Mouse (Mus musculus): ENCODE measurements around the gene Pald1. TPM values are rescaled to one million over a fixed set of nuclear protein-coding genes. Genes with fewer than 3 reads are reported as not detected.

The Pald1 gene
- polyA plus RNA-seq, 1 experiment from 2014 or later: 17.3 TPM

- no peak overlapping the region for H3K9ac ChIP-seq (ENCODE audit: low read length)
- H3K27me3 ChIP-seq (ENCODE audit: control insufficient read depth, insufficient read depth, low read length): no peaks in the 10 kb centered on the region
- no peaks in the 10 kb centered on the region for H3K4me1 ChIP-seq (ENCODE audit: control insufficient read depth, insufficient read depth, low read length)
- no peak for DNase-seq (ENCODE audit: low spot score, missing footprints)
- H3K4me2 ChIP-seq: no peak overlapping the region
- no peak for ATAC-seq (ENCODE audit: low FRiP score)
- no peak overlapping the region for H3K4me3 ChIP-seq (ENCODE audit: low read depth, low read length)
- H3K27ac ChIP-seq (ENCODE audit: low read depth, low read length): no peak overlapping the region
- no peaks in the 10 kb centered on the region for H3K9me3 ChIP-seq (ENCODE audit: control insufficient read depth, low read length)
- no peaks in the 10 kb centered on the region; the same call in 1 of the 2 replicates for H3K36me3 ChIP-seq (ENCODE audit: control insufficient read depth, insufficient read depth, low read length)
- WGBS: 73% methylated on average over 18 of the region's 18 CpGs
Observed at GRCm38 (mm10) chr10:61370273-61370979, 12.9 kb downstream of the Pald1 start.

GRCm38 (mm10) chr10:61369755-61370154, 13.6 kb downstream of the Pald1 start:
- H3K9me3 ChIP-seq (ENCODE audit: control insufficient read depth, low read length): no peaks in the 10 kb centered on the region
- ATAC-seq (ENCODE audit: low FRiP score): no peak
- no peaks in the 10 kb centered on the region for H3K27me3 ChIP-seq (ENCODE audit: control insufficient read depth, insufficient read depth, low read length)
- no peak for DNase-seq (ENCODE audit: low spot score, missing footprints)
- 66% methylated on average over 5 of the region's 5 CpGs for WGBS
- H3K36me3 ChIP-seq (ENCODE audit: control insufficient read depth, insufficient read depth, low read length): no peaks in the 10 kb centered on the region; the same call in 1 of the 2 replicates
- H3K27ac ChIP-seq (ENCODE audit: low read depth, low read length): no peak overlapping the region
- no peak overlapping the region for H3K4me3 ChIP-seq (ENCODE audit: low read depth, low read length)
- H3K4me2 ChIP-seq: no peak overlapping the region
- no peak overlapping the region for H3K9ac ChIP-seq (ENCODE audit: low read length)
- no peaks in the 10 kb centered on the region for H3K4me1 ChIP-seq (ENCODE audit: control insufficient read depth, insufficient read depth, low read length)

- 67% methylated on average over 1 of the region's 1 CpGs for WGBS
- Histone ChIP-seq H3K4me1 (ENCODE audit: control insufficient read depth, insufficient read depth, low read length) (no peaks in the 10 kb centered on the region), H3K27ac (ENCODE audit: low read depth, low read length) (no peak overlapping the region)
Observed at GRCm38 (mm10) chr10:61365902-61366301, 17.4 kb downstream of the Pald1 start.

GRCm38 (mm10) chr10:61364431-61364830, 18.9 kb downstream of the Pald1 start:
- Histone ChIP-seq H3K27ac (ENCODE audit: low read depth, low read length) (no peak overlapping the region), H3K9ac (ENCODE audit: low read length) (no peak overlapping the region), H3K36me3 (ENCODE audit: control insufficient read depth, insufficient read depth, low read length) (no peaks in the 10 kb centered on the region; the same call in 1 of the 2 replicates), H3K27me3 (ENCODE audit: control insufficient read depth, insufficient read depth, low read length) (no peaks in the 10 kb centered on the region), H3K4me3 (ENCODE audit: low read depth, low read length) (no peak overlapping the region), H3K4me1 (ENCODE audit: control insufficient read depth, insufficient read depth, low read length) (no peaks in the 10 kb centered on the region), H3K4me2 (no peak overlapping the region), H3K9me3 (ENCODE audit: control insufficient read depth, low read length) (no peaks in the 10 kb centered on the region)
- WGBS: 92% methylated on average over 6 of the region's 6 CpGs
- ATAC-seq (ENCODE audit: low FRiP score): no peak
- DNase-seq (ENCODE audit: low spot score, missing footprints): no peak

More at GRCm38 (mm10) chr10:61365902-61366301, 17.4 kb downstream of the Pald1 start:
- H3K4me2 ChIP-seq: no peak overlapping the region
- no peaks in the 10 kb centered on the region for H3K9me3 ChIP-seq (ENCODE audit: control insufficient read depth, low read length)
- H3K27me3 ChIP-seq (ENCODE audit: control insufficient read depth, insufficient read depth, low read length): no peaks in the 10 kb centered on the region
- DNase-seq (ENCODE audit: low spot score, missing footprints): no peak
- ATAC-seq (ENCODE audit: low FRiP score): no peak
- no peak overlapping the region for H3K9ac ChIP-seq (ENCODE audit: low read length)
- H3K36me3 ChIP-seq (ENCODE audit: control insufficient read depth, insufficient read depth, low read length): no peaks in the 10 kb centered on the region; the same call in 1 of the 2 replicates
- H3K4me3 ChIP-seq (ENCODE audit: low read depth, low read length): no peak overlapping the region

- H3K27ac ChIP-seq (ENCODE audit: low read depth, low read length): no peak overlapping the region
- H3K9me3 ChIP-seq (ENCODE audit: control insufficient read depth, low read length): no peaks in the 10 kb centered on the region
- no peak overlapping the region for H3K9ac ChIP-seq (ENCODE audit: low read length)
- H3K4me2 ChIP-seq: no peak overlapping the region
- H3K4me3 ChIP-seq (ENCODE audit: low read depth, low read length): no peak overlapping the region
- H3K27me3 ChIP-seq (ENCODE audit: control insufficient read depth, insufficient read depth, low read length): no peaks in the 10 kb centered on the region
- WGBS: 74% methylated on average over 8 of the region's 8 CpGs
- DNase-seq (ENCODE audit: low spot score, missing footprints): no peak
- H3K4me1 ChIP-seq (ENCODE audit: control insufficient read depth, insufficient read depth, low read length): no peaks in the 10 kb centered on the region
- no peak for ATAC-seq (ENCODE audit: low FRiP score)
- H3K36me3 ChIP-seq (ENCODE audit: control insufficient read depth, insufficient read depth, low read length): no peaks in the 10 kb centered on the region; the same call in 1 of the 2 replicates
Observed at GRCm38 (mm10) chr10:61362992-61363391, 20.3 kb downstream of the Pald1 start.

GRCm38 (mm10) chr10:61362483-61362882, 20.8 kb downstream of the Pald1 start:
- no peak for ATAC-seq (ENCODE audit: low FRiP score)
- H3K9me3 ChIP-seq (ENCODE audit: control insufficient read depth, low read length): no peaks in the 10 kb centered on the region
- H3K9ac ChIP-seq (ENCODE audit: low read length): no peak overlapping the region
- WGBS: 78% methylated on average over 9 of the region's 9 CpGs
- H3K4me2 ChIP-seq: no peak overlapping the region
- H3K4me1 ChIP-seq (ENCODE audit: control insufficient read depth, insufficient read depth, low read length): no peaks in the 10 kb centered on the region
- H3K27me3 ChIP-seq (ENCODE audit: control insufficient read depth, insufficient read depth, low read length): no peaks in the 10 kb centered on the region
- no peak overlapping the region for H3K27ac ChIP-seq (ENCODE audit: low read depth, low read length)
- H3K36me3 ChIP-seq (ENCODE audit: control insufficient read depth, insufficient read depth, low read length): no peaks in the 10 kb centered on the region; the same call in 1 of the 2 replicates
- no peak overlapping the region for H3K4me3 ChIP-seq (ENCODE audit: low read depth, low read length)
- no peak for DNase-seq (ENCODE audit: low spot score, missing footprints)

- 94% methylated on average over 8 of the region's 8 CpGs for WGBS
- H3K9me3 ChIP-seq (ENCODE audit: control insufficient read depth, low read length): no peaks in the 10 kb centered on the region
Observed at GRCm38 (mm10) chr10:61360667-61361066, 22.7 kb downstream of the Pald1 start.

GRCm38 (mm10) chr10:61359411-61359810, 23.9 kb downstream of the Pald1 start:
- no peak for DNase-seq (ENCODE audit: low spot score, missing footprints)
- Histone ChIP-seq H3K27ac (ENCODE audit: low read depth, low read length) (no peak overlapping the region), H3K27me3 (ENCODE audit: control insufficient read depth, insufficient read depth, low read length) (no peaks in the 10 kb centered on the region), H3K4me2 (no peak overlapping the region), H3K36me3 (ENCODE audit: control insufficient read depth, insufficient read depth, low read length) (no peaks in the 10 kb centered on the region), H3K4me3 (ENCODE audit: low read depth, low read length) (no peak overlapping the region), H3K9ac (ENCODE audit: low read length) (no peak overlapping the region), H3K9me3 (ENCODE audit: control insufficient read depth, low read length) (no peaks in the 10 kb centered on the region), H3K4me1 (ENCODE audit: control insufficient read depth, insufficient read depth, low read length) (no peaks in the 10 kb centered on the region)
- ATAC-seq (ENCODE audit: low FRiP score): no peak
- 85% methylated on average over 8 of the region's 8 CpGs for WGBS

More at GRCm38 (mm10) chr10:61360667-61361066, 22.7 kb downstream of the Pald1 start:
- H3K27ac ChIP-seq (ENCODE audit: low read depth, low read length): no peak overlapping the region
- H3K4me1 ChIP-seq (ENCODE audit: control insufficient read depth, insufficient read depth, low read length): no peaks in the 10 kb centered on the region
- H3K4me2 ChIP-seq: no peak overlapping the region
- ATAC-seq (ENCODE audit: low FRiP score): no peak
- no peak overlapping the region for H3K9ac ChIP-seq (ENCODE audit: low read length)
- no peaks in the 10 kb centered on the region for H3K27me3 ChIP-seq (ENCODE audit: control insufficient read depth, insufficient read depth, low read length)
- H3K36me3 ChIP-seq (ENCODE audit: control insufficient read depth, insufficient read depth, low read length): no peaks in the 10 kb centered on the region
- H3K4me3 ChIP-seq (ENCODE audit: low read depth, low read length): no peak overlapping the region
- no peak for DNase-seq (ENCODE audit: low spot score, missing footprints)

- no peaks in the 10 kb centered on the region for H3K4me1 ChIP-seq (ENCODE audit: control insufficient read depth, insufficient read depth, low read length)
- 66% methylated on average over 8 of the region's 8 CpGs for WGBS
Observed at GRCm38 (mm10) chr10:61357658-61358057, 25.7 kb downstream of the Pald1 start.

More at GRCm38 (mm10) chr10:61357658-61358057, 25.7 kb downstream of the Pald1 start:
- Histone ChIP-seq H3K36me3 (ENCODE audit: control insufficient read depth, insufficient read depth, low read length) (no peaks in the 10 kb centered on the region), H3K9ac (ENCODE audit: low read length) (no peak overlapping the region), H3K27me3 (ENCODE audit: control insufficient read depth, insufficient read depth, low read length) (no peaks in the 10 kb centered on the region), H3K4me2 (no peak overlapping the region), H3K9me3 (ENCODE audit: control insufficient read depth, low read length) (no peaks in the 10 kb centered on the region), H3K27ac (ENCODE audit: low read depth, low read length) (no peak overlapping the region), H3K4me3 (ENCODE audit: low read depth, low read length) (no peak overlapping the region)
- DNase-seq (ENCODE audit: low spot score, missing footprints) (peak; percentile 77), ATAC-seq (ENCODE audit: low FRiP score) (no peak)
